Mouse (Mus musculus): ENCODE data around the gene Ctso.

DNA sequence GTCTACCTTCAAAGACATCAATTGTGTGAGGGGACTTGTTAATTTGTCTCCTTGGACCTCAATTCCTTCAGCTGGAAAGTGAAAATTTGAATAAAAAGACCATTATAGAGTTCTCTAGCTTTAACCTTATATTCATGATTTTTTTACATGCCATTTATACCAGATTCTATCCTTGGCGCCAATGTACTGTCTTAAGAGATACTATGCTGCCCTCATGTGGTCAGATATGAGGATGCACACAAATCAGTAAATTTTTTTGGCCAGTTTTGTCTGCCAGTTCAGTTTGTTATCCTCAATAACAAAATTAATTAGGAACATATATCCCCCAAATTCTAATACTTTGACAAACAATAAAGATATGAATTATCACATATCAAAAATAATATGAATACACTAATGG, 7.5 kb upstream of the Ctso start:
- TF ChIP-seq EP300 (IDR thresholded peaks at IDR 0.05; ENCODE audit: insufficient read depth, low read depth, low read length) (no peak), POLR2A (IDR thresholded peaks at IDR 0.05; ENCODE audit: insufficient read depth, low read length) (no peak)

Data from ES-Bruce4 (cell line).